Mouse (Mus musculus): Measurements from ENCODE around the gene Cyp2w1. TPM values are rescaled to one million over a fixed set of nuclear protein-coding genes. Genes with fewer than 3 reads are reported as not detected.
"Not testable (repeated sequence)": the region's sequence is repeated elsewhere in the genome, so short reads cannot be mapped to it uniquely, and the experiment has no call there.

Cyp2w1 gene
- total and polyA plus RNA-seq, 3 experiments: not detected

- TF ChIP-seq GATA1 (IDR thresholded peaks at IDR 0.05; ENCODE audit: borderline replicate concordance, low read length): no peak
- peaks cover 9% of the 10 kb centered on the region for H3K36me3 ChIP-seq (replicated peaks)
- no peak for ATAC-seq (ENCODE audit: extremely low read depth, insufficient number of reproducible peaks, low FRiP score, poor library complexity, severe bottlenecking)
- H3K4me3 ChIP-seq (ENCODE audit: low read depth, low read length): no peak overlapping the region
- peaks cover 48% of the 10 kb centered on the region for H3K27me3 ChIP-seq (ENCODE audit: insufficient read depth, low read length)
- DNase-seq (ENCODE audit: low spot score): no peak
- H3K4me1 ChIP-seq (ENCODE audit: insufficient read depth, low read depth, low read length): peaks cover 15% of the 10 kb centered on the region
- no peaks in the 10 kb centered on the region for H3K9me3 ChIP-seq (replicated peaks)
Measured at GRCm38 (mm10) chr5:139330766-139331165, 21.7 kb upstream of the Cyp2w1 start.

- ATAC-seq (ENCODE audit: extremely low read depth, insufficient number of reproducible peaks, low FRiP score, poor library complexity, severe bottlenecking): no peak; the same call in 1 of the 2 replicates
Measured at GRCm38 (mm10) chr5:139331742-139332141, 20.7 kb upstream of the Cyp2w1 start.

GRCm38 (mm10) chr5:139332590-139333272 is 19.7 kb upstream of the Cyp2w1 start:
- Histone ChIP-seq H3K9me3 (replicated peaks) (no peaks in the 10 kb centered on the region), H3K4me3 (ENCODE audit: low read depth, low read length) (no peak overlapping the region), H3K27me3 (ENCODE audit: insufficient read depth, low read length) (peaks cover 29% of the 10 kb centered on the region), H3K4me1 (ENCODE audit: insufficient read depth, low read depth, low read length) (peaks cover 11% of the 10 kb centered on the region), H3K36me3 (replicated peaks) (peaks cover 26% of the 10 kb centered on the region)
- DNase-seq (ENCODE audit: low spot score) (no peak), ATAC-seq (ENCODE audit: extremely low read depth, insufficient number of reproducible peaks, low FRiP score, poor library complexity, severe bottlenecking) (no peak)
- TF ChIP-seq GATA1 (IDR thresholded peaks at IDR 0.05; ENCODE audit: borderline replicate concordance, low read length) (no peak), POLR2AphosphoS5 (IDR thresholded peaks at IDR 0.05; ENCODE audit: insufficient replicate concordance, low read depth, low read length) (no peak), GATA2 (IDR thresholded peaks at IDR 0.05; ENCODE audit: borderline replicate concordance, low read depth, low read length) (no peak), TAL1 (conservative IDR thresholded peaks at IDR 0.05; ENCODE audit: low read depth, low read length) (no peak)

More at GRCm38 (mm10) chr5:139331742-139332141, 20.7 kb upstream of the Cyp2w1 start:
- TF ChIP-seq GATA2 (IDR thresholded peaks at IDR 0.05; ENCODE audit: borderline replicate concordance, low read depth, low read length) (no peak), CTCF (IDR thresholded peaks at IDR 0.05; ENCODE audit: low read depth, low read length) (peak; percentile 96)
- Histone ChIP-seq H3K9me3 (replicated peaks) (no peaks in the 10 kb centered on the region), H3K4me3 (ENCODE audit: low read depth, low read length) (no peak overlapping the region), H3K4me1 (ENCODE audit: insufficient read depth, low read depth, low read length) (peaks cover 11% of the 10 kb centered on the region), H3K27me3 (ENCODE audit: insufficient read depth, low read length) (peaks cover 38% of the 10 kb centered on the region), H3K36me3 (replicated peaks) (peaks cover 17% of the 10 kb centered on the region)
- peak; percentile 69 for DNase-seq (ENCODE audit: low spot score)

- H3K4me3 ChIP-seq (ENCODE audit: low read depth, low read length): no peak overlapping the region
- no peak for TF ChIP-seq POLR2AphosphoS5 (IDR thresholded peaks at IDR 0.05; ENCODE audit: insufficient replicate concordance, low read depth, low read length)
- no peak for TF ChIP-seq GATA2 (IDR thresholded peaks at IDR 0.05; ENCODE audit: borderline replicate concordance, low read depth, low read length)
- TF ChIP-seq TAL1 (conservative IDR thresholded peaks at IDR 0.05; ENCODE audit: low read depth, low read length): no peak
- TF ChIP-seq CTCF (IDR thresholded peaks at IDR 0.05; ENCODE audit: low read depth, low read length): no peak
- no peak for TF ChIP-seq GATA1 (IDR thresholded peaks at IDR 0.05; ENCODE audit: borderline replicate concordance, low read length)
- no peak for ATAC-seq (ENCODE audit: extremely low read depth, insufficient number of reproducible peaks, low FRiP score, poor library complexity, severe bottlenecking)
- peaks cover 25% of the 10 kb centered on the region for H3K27me3 ChIP-seq (ENCODE audit: insufficient read depth, low read length)
- no peak for DNase-seq (ENCODE audit: low spot score)
- H3K4me1 ChIP-seq (ENCODE audit: insufficient read depth, low read depth, low read length): peaks cover 12% of the 10 kb centered on the region
- peaks cover 33% of the 10 kb centered on the region for H3K36me3 ChIP-seq (replicated peaks)
- no peaks in the 10 kb centered on the region for H3K9me3 ChIP-seq (replicated peaks)
Measured at GRCm38 (mm10) chr5:139333301-139334013, 19.0 kb upstream of the Cyp2w1 start.

GRCm38 (mm10) chr5:139334394-139334793 is 18.0 kb upstream of the Cyp2w1 start:
- peaks cover 43% of the 10 kb centered on the region for H3K36me3 ChIP-seq (replicated peaks)
- peaks cover 16% of the 10 kb centered on the region for H3K27me3 ChIP-seq (ENCODE audit: insufficient read depth, low read length)
- peaks cover 20% of the 10 kb centered on the region for H3K4me1 ChIP-seq (ENCODE audit: insufficient read depth, low read depth, low read length)
- DNase-seq (ENCODE audit: low spot score); H3K4me3 ChIP-seq (ENCODE audit: low read depth, low read length); H3K9me3 ChIP-seq (replicated peaks); ATAC-seq (ENCODE audit: extremely low read depth, insufficient number of reproducible peaks, low FRiP score, poor library complexity, severe bottlenecking): not testable (repeated sequence)

- Histone ChIP-seq H3K36me3 (replicated peaks) (peaks cover 55% of the 10 kb centered on the region), H3K4me1 (ENCODE audit: insufficient read depth, low read depth, low read length) (peaks cover 20% of the 10 kb centered on the region), H3K4me3 (ENCODE audit: low read depth, low read length) (no peak overlapping the region; the same call in 1 of the 2 replicates), H3K9me3 (replicated peaks) (no peaks in the 10 kb centered on the region), H3K27me3 (ENCODE audit: insufficient read depth, low read length) (peaks cover 7% of the 10 kb centered on the region; the same call in 1 of the 2 replicates)
- TF ChIP-seq CTCF (IDR thresholded peaks at IDR 0.05; ENCODE audit: low read depth, low read length) (no peak), POLR2AphosphoS5 (IDR thresholded peaks at IDR 0.05; ENCODE audit: insufficient replicate concordance, low read depth, low read length) (peak; percentile 60; the same call in 1 of the 2 replicates)
- ATAC-seq (ENCODE audit: extremely low read depth, insufficient number of reproducible peaks, low FRiP score, poor library complexity, severe bottlenecking): no peak
- DNase-seq (ENCODE audit: low spot score): no peak
Measured at GRCm38 (mm10) chr5:139335634-139336033, 16.8 kb upstream of the Cyp2w1 start.
